Mouse (Mus musculus): ENCODE results near the gene Oxct1.
A peak's percentile ranks its signal among the peaks of the same experiment; 100 is the strongest.

The Oxct1 gene

GRCm38 (mm10) chr15:4119962-4120361, 93.8 kb downstream of the Oxct1 start:
- DNase-seq (ENCODE audit: low spot score): no peak

GRCm38 (mm10) chr15:4124648-4125047, 98.5 kb downstream of the Oxct1 start:
- DNase-seq (ENCODE audit: low spot score): no peak

- DNase-seq (ENCODE audit: low spot score): no peak
These were observed 112.3 kb downstream of the Oxct1 start for GRCm38 (mm10) chr15:4138524-4138923.

- no peak for DNase-seq (ENCODE audit: low spot score)
These were observed 113.3 kb downstream of the Oxct1 start for GRCm38 (mm10) chr15:4139516-4139915.

- DNase-seq (ENCODE audit: low spot score): no peak
These were observed 119.2 kb downstream of the Oxct1 start for GRCm38 (mm10) chr15:4145352-4145751.

GRCm38 (mm10) chr15:4147700-4148099, 121.5 kb downstream of the Oxct1 start:
- DNase-seq (ENCODE audit: low spot score): no peak

GRCm38 (mm10) chr15:4148649-4149389, 122.6 kb downstream of the Oxct1 start:
- no peak for DNase-seq (ENCODE audit: low spot score)

GRCm38 (mm10) chr15:4154646-4155045, 128.5 kb downstream of the Oxct1 start:
- DNase-seq (ENCODE audit: low spot score): no peak

- DNase-seq (ENCODE audit: low spot score): no peak
These were observed 141.8 kb downstream of the Oxct1 start for GRCm38 (mm10) chr15:4167946-4168345.

GRCm38 (mm10) chr15:4171600-4171999, 145.4 kb downstream of the Oxct1 start:
- no peak for DNase-seq (ENCODE audit: low spot score)

- DNase-seq (ENCODE audit: low spot score): peak; percentile 3
These were observed 171.7 kb downstream of the Oxct1 start for GRCm38 (mm10) chr15:4197913-4198312.
